Mouse (Mus musculus): ENCODE results near the gene Ing3.

Ing3 gene

GRCm38 (mm10) chr6:21993070-21993469, 43.7 kb downstream of the Ing3 start:
- no peak for DNase-seq

- DNase-seq: no peak
These were observed 48.8 kb downstream of the Ing3 start for GRCm38 (mm10) chr6:21998131-21998530.

GRCm38 (mm10) chr6:21999025-21999424, 49.7 kb downstream of the Ing3 start:
- DNase-seq: no peak

- no peak for DNase-seq
These were observed 50.7 kb downstream of the Ing3 start for GRCm38 (mm10) chr6:22000086-22000485.

GRCm38 (mm10) chr6:22000881-22001280, 51.5 kb downstream of the Ing3 start:
- DNase-seq: no peak

GRCm38 (mm10) chr6:22001284-22001916, 52.0 kb downstream of the Ing3 start:
- no peak for DNase-seq

GRCm38 (mm10) chr6:22002521-22003199, 53.3 kb downstream of the Ing3 start:
- DNase-seq: no peak

- DNase-seq: no peak
These were observed 53.8 kb downstream of the Ing3 start for GRCm38 (mm10) chr6:22003200-22003587.

GRCm38 (mm10) chr6:22003959-22004543, 54.7 kb downstream of the Ing3 start:
- DNase-seq: no peak

- DNase-seq: no peak
These were observed 59.0 kb downstream of the Ing3 start for GRCm38 (mm10) chr6:22008346-22008745.

GRCm38 (mm10) chr6:22010258-22010657, 60.9 kb downstream of the Ing3 start:
- no peak for DNase-seq

- no peak for DNase-seq
These were observed 61.5 kb downstream of the Ing3 start for GRCm38 (mm10) chr6:22010761-22011281.

- DNase-seq: no peak
These were observed 62.2 kb downstream of the Ing3 start for GRCm38 (mm10) chr6:22011546-22011945.

GRCm38 (mm10) chr6:22012099-22012498, 62.7 kb downstream of the Ing3 start:
- DNase-seq: no peak

- no peak for DNase-seq
These were observed 63.1 kb downstream of the Ing3 start for GRCm38 (mm10) chr6:22012501-22012900.

GRCm38 (mm10) chr6:22013394-22013793, 64.0 kb downstream of the Ing3 start:
- no peak for DNase-seq

- DNase-seq: no peak
These were observed 65.0 kb downstream of the Ing3 start for GRCm38 (mm10) chr6:22014291-22014911.

- DNase-seq: no peak
These were observed 68.3 kb downstream of the Ing3 start for GRCm38 (mm10) chr6:22017631-22018030.

GRCm38 (mm10) chr6:22018768-22019445, 69.5 kb downstream of the Ing3 start:
- no peak for DNase-seq

GRCm38 (mm10) chr6:22019637-22020036, 70.3 kb downstream of the Ing3 start:
- no peak for DNase-seq

- DNase-seq: no peak
These were observed 71.3 kb downstream of the Ing3 start for GRCm38 (mm10) chr6:22020696-22021095.

GRCm38 (mm10) chr6:22021315-22021714, 71.9 kb downstream of the Ing3 start:
- DNase-seq: no peak

GRCm38 (mm10) chr6:22024168-22024567, 74.8 kb downstream of the Ing3 start:
- DNase-seq: no peak
